Mouse (Mus musculus) kidney, postnatal 36 days (tissue): Measurements from ENCODE around the gene Tdrkh.

Source experiments
- DNase-seq, 2 experiments: peaks; one replicate each; pipeline ENCODE4 v3.0.0; 2021 to 2022; ENCODE audit warnings: mixed read lengths in 2 of 2

The Tdrkh gene

GRCm38 (mm10) chr3:94413031-94413679, at the start of gene Tdrkh:
Tdrkh (plus strand) TSS chr3:94413273.
- DNase-seq = peak; percentile 94 to 97

GRCm38 (mm10) chr3:94363291-94364153, 49.6 kb upstream of the Tdrkh start:
- DNase-seq = peak; percentile 54 to 71

GRCm38 (mm10) chr3:94364154-94364526, 48.9 kb upstream of the Tdrkh start:
- DNase-seq = no peak

GRCm38 (mm10) chr3:94366761-94367160, 46.3 kb upstream of the Tdrkh start:
- DNase-seq = peak; percentile 74 to 85

GRCm38 (mm10) chr3:94367511-94367910, 45.6 kb upstream of the Tdrkh start:
- DNase-seq = peak; percentile 26 to 51

GRCm38 (mm10) chr3:94368631-94369030, 44.4 kb upstream of the Tdrkh start:
- no peak for DNase-seq

GRCm38 (mm10) chr3:94369709-94370108, 43.4 kb upstream of the Tdrkh start:
- DNase-seq = no peak

- peak; percentile 98 for DNase-seq
These were observed 41.4 kb upstream of the Tdrkh start for GRCm38 (mm10) chr3:94371637-94372036.

GRCm38 (mm10) chr3:94372038-94372437, 41.0 kb upstream of the Tdrkh start:
- no peak for DNase-seq

GRCm38 (mm10) chr3:94372641-94373040, 40.4 kb upstream of the Tdrkh start, which contains the start of gene Rorc:
Rorc (plus strand) TSS chr3:94372794.
- DNase-seq = peak; percentile 81 to 88

GRCm38 (mm10) chr3:94373090-94373489, 40.0 kb upstream of the Tdrkh start:
- DNase-seq = peak; percentile 59 to 74

- peak; percentile 76 to 89 for DNase-seq
These were observed 39.5 kb upstream of the Tdrkh start for GRCm38 (mm10) chr3:94373597-94374011.

GRCm38 (mm10) chr3:94374636-94375035, 38.4 kb upstream of the Tdrkh start:
- peak; percentile 86 to 89 for DNase-seq

- no peak for DNase-seq
These were observed 37.9 kb upstream of the Tdrkh start for GRCm38 (mm10) chr3:94375146-94375545.

GRCm38 (mm10) chr3:94375861-94376260, 37.2 kb upstream of the Tdrkh start:
- no peak for DNase-seq

GRCm38 (mm10) chr3:94377028-94377923, 35.8 kb upstream of the Tdrkh start:
- no peak for DNase-seq

GRCm38 (mm10) chr3:94379831-94380510, 33.1 kb upstream of the Tdrkh start:
- no peak for DNase-seq

- DNase-seq = no peak
These were observed 30.8 kb upstream of the Tdrkh start for GRCm38 (mm10) chr3:94382308-94382707.

GRCm38 (mm10) chr3:94383476-94383875, 29.6 kb upstream of the Tdrkh start:
- DNase-seq = peak; percentile 33 to 50

- no peak for DNase-seq
These were observed 26.4 kb upstream of the Tdrkh start for GRCm38 (mm10) chr3:94386671-94387070.

GRCm38 (mm10) chr3:94387391-94387790, 25.7 kb upstream of the Tdrkh start:
- no peak for DNase-seq

- DNase-seq = no peak
These were observed 25.0 kb upstream of the Tdrkh start for GRCm38 (mm10) chr3:94388047-94388446.
